Mouse (Mus musculus): Measurements from ENCODE around the gene Gm20388.

GRCm38 (mm10) chr8:124192242-124192641 lies 4281.6 kb downstream of the Gm20388 start:
- TF ChIP-seq CTCF (IDR thresholded peaks at IDR 0.05; ENCODE audit: control insufficient read depth, insufficient read depth, low read length) = no peak
- TF ChIP-seq POLR2A (IDR thresholded peaks at IDR 0.05; ENCODE audit: borderline replicate concordance, control insufficient read depth, low read depth, low read length) = no peak

Data from bone marrow, adult 2 months (tissue).